Mouse (Mus musculus) forebrain, postnatal 0 days (tissue): ENCODE measurements at regions not wholly inside any gene's neighbourhood (a gene's known extent, or its start where the extent isn't known, plus 50 kb on each side); places are given as distances from the start of the nearest gene placed in this dataset.
"Not testable (repeated sequence)": the region's sequence is repeated elsewhere in the genome, so short reads cannot be mapped to it uniquely, and the experiment has no call there.

ENCODE experiments used
- ATAC-seq: fragments of 200-750 bp; cut with Nextera tagmentation; 2 replicates; pipeline ENCODE4 v1.8.0; 2017; ENCODE audit warnings: mild to moderate bottlenecking, moderate library complexity
- DNase-seq: peaks from one replicate; pipeline ENCODE4 v3.0.0-alpha.2; 2015
- H3K27ac ChIP-seq: fragments of 300-500 bp; sonication (generic); 2 replicates; pipeline ENCODE4 v1.5.1; 2014; ENCODE audit warnings: low read depth, mild to moderate bottlenecking, antibody characterized with exemption, low read length, moderate library complexity, mixed read lengths
- H3K27me3 ChIP-seq: fragments of 300-500 bp; sonication (generic); 2 replicates; pipeline ENCODE4 v1.6.1; 2014; ENCODE audit warnings: mild to moderate bottlenecking, low read length, mixed read lengths; ENCODE audit not compliant: insufficient read depth
- H3K36me3 ChIP-seq: fragments of 300-500 bp; sonication (generic); 2 replicates; pipeline ENCODE4 v1.6.1; 2014; ENCODE audit warnings: mild to moderate bottlenecking, moderate library complexity; ENCODE audit not compliant: insufficient read depth
- H3K4me1 ChIP-seq: fragments of 300-500 bp; sonication (generic); 2 replicates; pipeline ENCODE4 v1.6.1; 2014; ENCODE audit warnings: antibody characterized with exemption; ENCODE audit not compliant: insufficient read depth
- H3K4me2 ChIP-seq: fragments of 300-500 bp; sonication (generic); 2 replicates; pipeline ENCODE4 v1.6.1; 2014; ENCODE audit warnings: low read depth, mild to moderate bottlenecking, moderate library complexity
- H3K4me3 ChIP-seq: fragments of 300-500 bp; sonication (generic); 2 replicates; pipeline ENCODE4 v1.5.1; 2014; ENCODE audit warnings: low read depth, low read length, mixed read lengths
- H3K9ac ChIP-seq: fragments of 300-500 bp; sonication (generic); 2 replicates; pipeline ENCODE4 v1.6.1; 2014; ENCODE audit warnings: mild to moderate bottlenecking
- H3K9me3 ChIP-seq: fragments of 300-500 bp; sonication (generic); 2 replicates; pipeline ENCODE4 v1.6.1; 2016; ENCODE audit warnings: low read length
- CTCF ChIP-seq: sonication (generic); IDR thresholded peaks from 2 replicates; pipeline ENCODE4 v1.5.1; 2016; ENCODE audit warnings: antibody characterized with exemption, control low read depth, low read depth
- WGBS: fragments of 180-500 bp; shearing (Covaris S2); extraction: QIAGEN DNeasy Blood & Tissue Kit; methylation state at CpG from one replicate; pipeline ENCODE4 v1.1.7; 2014; 5-methylcytosine and 5-hydroxymethylcytosine counted together

GRCm38 (mm10) chr5:60966939-60967338 is 841.7 kb upstream of the G6pd2 start:
- TF ChIP-seq CTCF, result no peak
- ATAC-seq (no peak), DNase-seq (peak; percentile 3)
- H3K4me2 ChIP-seq, result no peak overlapping the region
- no peaks in the 10 kb centered on the region for H3K4me1 ChIP-seq
- no peaks in the 10 kb centered on the region for H3K9me3 ChIP-seq
- WGBS, result 26% methylated on average over 1 of the region's 1 CpGs
- no peaks in the 10 kb centered on the region for H3K36me3 ChIP-seq
- no peak overlapping the region for H3K4me3 ChIP-seq
- H3K27ac ChIP-seq, result no peak overlapping the region
- no peak overlapping the region for H3K9ac ChIP-seq
- no peaks in the 10 kb centered on the region for H3K27me3 ChIP-seq

GRCm38 (mm10) chr5:60969470-60969869 is 839.1 kb upstream of the G6pd2 start:
- Histone ChIP-seq H3K4me1 (no peaks in the 10 kb centered on the region), H3K4me2 (no peak overlapping the region), H3K36me3 (no peaks in the 10 kb centered on the region), H3K27ac (no peak overlapping the region), H3K4me3 (no peak overlapping the region), H3K9ac (no peak overlapping the region), H3K9me3 (no peaks in the 10 kb centered on the region), H3K27me3 (no peaks in the 10 kb centered on the region)
- WGBS, result 47% methylated on average over 5 of the region's 5 CpGs
- DNase-seq (no peak), ATAC-seq (no peak)
- TF ChIP-seq CTCF, result no peak

DNA sequence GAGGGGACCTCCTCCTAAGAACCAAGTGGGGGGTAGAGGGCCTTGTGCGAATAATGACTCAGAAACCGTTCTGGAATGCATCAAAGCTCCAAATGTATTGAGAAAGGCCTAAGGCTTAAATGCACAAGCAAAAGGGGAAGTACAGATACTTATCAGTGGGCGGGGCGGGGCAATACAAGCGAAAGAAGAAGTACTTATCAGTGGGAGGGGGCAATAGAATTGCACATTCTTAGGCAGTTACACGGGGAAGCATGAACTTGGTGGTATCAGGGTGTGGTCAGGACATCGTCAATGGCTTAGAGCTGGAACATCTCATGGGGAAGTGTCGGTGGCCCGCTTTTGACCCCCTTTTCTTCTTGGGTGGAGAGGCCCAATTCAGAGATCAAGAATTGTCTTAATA is 829.9 kb upstream of the G6pd2 start:
- no peak for TF ChIP-seq CTCF
- Histone ChIP-seq H3K4me2 (no peak overlapping the region), H3K4me3 (no peak overlapping the region), H3K9ac (no peak overlapping the region), H3K4me1 (no peaks in the 10 kb centered on the region), H3K27me3 (no peaks in the 10 kb centered on the region), H3K9me3 (no peaks in the 10 kb centered on the region), H3K36me3 (no peaks in the 10 kb centered on the region), H3K27ac (no peak overlapping the region)
- DNase-seq (no peak), ATAC-seq (no peak)
- 92% methylated on average over 9 of the region's 9 CpGs for WGBS

DNA sequence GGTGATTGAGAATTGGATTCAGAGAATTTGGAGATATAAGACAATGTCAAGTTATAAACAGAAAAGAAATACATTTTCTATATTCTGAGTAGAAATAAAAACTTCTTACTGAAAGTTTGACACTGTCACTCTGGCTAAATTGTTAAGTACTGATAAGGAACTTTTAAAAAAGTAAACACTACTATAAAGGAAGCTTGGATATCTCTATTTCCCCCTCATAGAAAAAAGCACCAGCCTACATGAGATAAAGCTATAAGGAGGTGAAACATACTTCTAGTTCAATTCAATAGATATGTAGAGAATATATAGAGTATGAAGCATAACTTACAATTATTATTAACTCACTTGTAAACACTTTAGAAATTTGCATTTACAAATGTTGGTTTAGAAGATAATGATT is 820.3 kb upstream of the G6pd2 start:
- DNase-seq (no peak), ATAC-seq (no peak)
- no peaks in the 10 kb centered on the region for H3K4me1 ChIP-seq
- H3K36me3 ChIP-seq, result no peaks in the 10 kb centered on the region
- H3K4me3 ChIP-seq, result no peak overlapping the region
- H3K9ac ChIP-seq, result no peak overlapping the region
- no peak for TF ChIP-seq CTCF
- H3K9me3 ChIP-seq, result no peaks in the 10 kb centered on the region
- H3K27me3 ChIP-seq, result no peaks in the 10 kb centered on the region
- no peak overlapping the region for H3K27ac ChIP-seq
- H3K4me2 ChIP-seq, result no peak overlapping the region

DNA sequence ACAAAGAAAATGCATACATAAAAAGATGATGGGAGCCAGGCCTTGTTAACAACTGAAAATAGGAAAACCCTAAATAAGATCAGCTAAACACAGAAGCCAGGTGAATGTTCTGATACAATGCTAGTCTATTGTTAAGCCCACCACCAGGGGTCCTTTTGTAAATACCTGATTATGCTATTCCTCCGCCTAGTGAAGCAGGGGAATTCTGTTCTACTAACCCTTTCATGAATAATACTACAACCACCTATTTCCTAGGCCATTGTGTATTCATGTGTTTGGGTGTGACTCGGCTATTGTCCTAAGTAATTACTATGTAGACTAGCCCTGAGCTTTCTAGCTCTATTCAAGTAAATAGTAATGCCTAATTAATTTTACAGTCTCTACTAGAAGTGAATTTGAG is 819.3 kb upstream of the G6pd2 start:
- H3K9ac ChIP-seq, H3K4me2 ChIP-seq, H3K4me3 ChIP-seq, H3K36me3 ChIP-seq, ATAC-seq, H3K9me3 ChIP-seq, H3K4me1 ChIP-seq, H3K27ac ChIP-seq, H3K27me3 ChIP-seq, DNase-seq: not testable (repeated sequence)
- 63% methylated on average over 2 of the region's 2 CpGs for WGBS

GRCm38 (mm10) chr5:60994761-60995523 is 813.7 kb upstream of the G6pd2 start:
- Histone ChIP-seq H3K9ac (no peak overlapping the region), H3K27me3 (no peaks in the 10 kb centered on the region), H3K4me2 (no peak overlapping the region), H3K36me3 (no peaks in the 10 kb centered on the region), H3K4me1 (no peaks in the 10 kb centered on the region), H3K27ac (no peak overlapping the region), H3K9me3 (no peaks in the 10 kb centered on the region), H3K4me3 (no peak overlapping the region)
- ATAC-seq (no peak), DNase-seq (no peak)
- TF ChIP-seq CTCF, result no peak
- WGBS, result 39% methylated on average over 10 of the region's 10 CpGs

DNA sequence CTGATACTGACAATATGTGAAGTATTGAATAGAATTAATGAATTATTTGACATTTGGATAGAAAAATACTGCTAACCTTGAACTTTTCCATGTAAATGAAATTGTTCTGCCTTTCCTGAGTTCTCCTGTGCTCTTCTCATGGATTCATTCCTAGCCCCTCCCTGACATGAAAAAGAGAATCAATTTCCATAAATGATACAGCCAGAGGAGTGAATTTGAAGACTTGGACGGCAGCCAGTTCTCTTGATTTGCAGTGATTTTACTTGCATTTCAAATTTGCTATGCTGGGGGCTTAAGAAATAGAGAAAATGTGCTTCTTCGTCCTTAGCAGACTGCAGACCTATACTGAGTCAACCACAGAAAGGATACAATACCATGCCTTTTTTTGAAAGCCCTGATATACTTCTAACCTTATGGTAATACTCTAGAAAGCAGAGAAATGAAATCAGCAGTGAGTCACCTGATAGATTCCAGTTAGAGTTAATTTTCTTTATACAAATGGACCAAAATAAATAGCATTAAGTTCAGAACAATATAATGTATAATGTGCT is 773.0 kb upstream of the G6pd2 start:
- DNase-seq (peak; percentile 80), ATAC-seq (peak; percentile 48; the same call in 1 of the 2 replicates)
- no peaks in the 10 kb centered on the region for H3K9me3 ChIP-seq
- H3K4me2 ChIP-seq, result no peak overlapping the region
- no peak for TF ChIP-seq CTCF
- 46% methylated on average over 2 of the region's 2 CpGs for WGBS
- no peaks in the 10 kb centered on the region for H3K4me1 ChIP-seq
- H3K27me3 ChIP-seq, result no peaks in the 10 kb centered on the region
- no peak overlapping the region for H3K9ac ChIP-seq
- no peak overlapping the region for H3K4me3 ChIP-seq
- H3K36me3 ChIP-seq, result no peaks in the 10 kb centered on the region
- no peak overlapping the region for H3K27ac ChIP-seq
